Mouse (Mus musculus): ENCODE results near the gene Rnf208.

Rnf208 gene

GRCm38 (mm10) chr2:25242101-25242506, at the start of gene Rnf208, which contains the start of gene Cysrt1:
Gene Rnf208 (plus strand): TSS chr2:25242255.
Gene Cysrt1 (minus strand): TSS chr2:25242452.
- DNase-seq (ENCODE audit: low read depth, low spot score), result no peak

GRCm38 (mm10) chr2:25193330-25193770, 48.7 kb upstream of the Rnf208 start:
- DNase-seq (ENCODE audit: low read depth, low spot score), result peak; percentile 88

- DNase-seq (ENCODE audit: low read depth, low spot score), result no peak
These were observed 48.0 kb upstream of the Rnf208 start for GRCm38 (mm10) chr2:25194006-25194405.

- no peak for DNase-seq (ENCODE audit: low read depth, low spot score)
These were observed 47.4 kb upstream of the Rnf208 start for GRCm38 (mm10) chr2:25194486-25195171.

GRCm38 (mm10) chr2:25195211-25196156, 46.6 kb upstream of the Rnf208 start:
- no peak for DNase-seq (ENCODE audit: low read depth, low spot score)

- DNase-seq (ENCODE audit: low read depth, low spot score), result peak; percentile 39
These were observed 45.7 kb upstream of the Rnf208 start, which contains the start of gene Tor4a for GRCm38 (mm10) chr2:25196172-25196954. Gene Tor4a (minus strand): TSS chr2:25196886.

- DNase-seq (ENCODE audit: low read depth, low spot score), result no peak
These were observed 44.9 kb upstream of the Rnf208 start for GRCm38 (mm10) chr2:25197191-25197590.

- no peak for DNase-seq (ENCODE audit: low read depth, low spot score)
These were observed 44.1 kb upstream of the Rnf208 start for GRCm38 (mm10) chr2:25197946-25198345.

GRCm38 (mm10) chr2:25200631-25201030, 41.4 kb upstream of the Rnf208 start:
- no peak for DNase-seq (ENCODE audit: low read depth, low spot score)

GRCm38 (mm10) chr2:25203631-25204214, 38.3 kb upstream of the Rnf208 start:
- DNase-seq (ENCODE audit: low read depth, low spot score), result no peak

GRCm38 (mm10) chr2:25207593-25207992, 34.5 kb upstream of the Rnf208 start:
- no peak for DNase-seq (ENCODE audit: low read depth, low spot score)

- no peak for DNase-seq (ENCODE audit: low read depth, low spot score)
These were observed 31.4 kb upstream of the Rnf208 start for GRCm38 (mm10) chr2:25210686-25211085.

- peak; percentile 88 for DNase-seq (ENCODE audit: low read depth, low spot score)
These were observed 30.9 kb upstream of the Rnf208 start, which contains the start of gene Nelfb for GRCm38 (mm10) chr2:25211121-25211670. Gene Nelfb (minus strand): TSS chr2:25211489.

GRCm38 (mm10) chr2:25213266-25213865, 28.7 kb upstream of the Rnf208 start:
- DNase-seq (ENCODE audit: low read depth, low spot score), result no peak

- DNase-seq (ENCODE audit: low read depth, low spot score), result no peak
These were observed 27.6 kb upstream of the Rnf208 start, which contains the start of gene Stpg3 for GRCm38 (mm10) chr2:25214444-25214843. Gene Stpg3 (minus strand): TSS chr2:25214637.

GRCm38 (mm10) chr2:25217666-25218065, 24.4 kb upstream of the Rnf208 start:
- DNase-seq (ENCODE audit: low read depth, low spot score), result no peak

GRCm38 (mm10) chr2:25218445-25218844, 23.6 kb upstream of the Rnf208 start, which contains the start of gene Fam166a:
Gene Fam166a (plus strand): TSS chr2:25218745.
- DNase-seq (ENCODE audit: low read depth, low spot score), result no peak

GRCm38 (mm10) chr2:25221331-25221772, 20.7 kb upstream of the Rnf208 start:
- no peak for DNase-seq (ENCODE audit: low read depth, low spot score)

GRCm38 (mm10) chr2:25223681-25224491, 18.2 kb upstream of the Rnf208 start:
- no peak for DNase-seq (ENCODE audit: low read depth, low spot score)

- no peak for DNase-seq (ENCODE audit: low read depth, low spot score)
These were observed 17.6 kb upstream of the Rnf208 start, which contains the start of gene Tubb4b for GRCm38 (mm10) chr2:25224492-25224765. Gene Tubb4b (minus strand): TSS chr2:25224702.

Data from forelimb bud, embryonic 11.5 days (tissue).